Mouse (Mus musculus) liver, postnatal 0 days (tissue): ENCODE data around the gene Lcmt1. TPM values are rescaled to one million over a fixed set of nuclear protein-coding genes. Genes with fewer than 3 reads are reported as not detected.
A peak's percentile ranks its signal among the peaks of the same experiment; 100 is the strongest.

Experiments used
- ATAC-seq: fragments of 200-750 bp; cut with Nextera tagmentation; 2 replicates; pipeline ENCODE4 v1.8.0; 2017; ENCODE audit warnings: mild to moderate bottlenecking, moderate library complexity
- DNase-seq: peaks from one replicate; pipeline ENCODE4 v3.0.0-alpha.2; 2016
- H3K27ac ChIP-seq: fragments of 300-500 bp; sonication (generic); 2 replicates; pipeline ENCODE4 v1.5.1; 2014; ENCODE audit warnings: antibody characterized with exemption, moderate library complexity, mild to moderate bottlenecking, low read depth
- H3K27me3 ChIP-seq: fragments of 300-500 bp; sonication (generic); 2 replicates; pipeline ENCODE4 v1.6.1; 2014; ENCODE audit warnings: low read length, control low read depth, mixed read lengths; ENCODE audit not compliant: insufficient read depth
- H3K36me3 ChIP-seq: fragments of 300-500 bp; sonication (generic); replicated peaks from 2 replicates; pipeline ENCODE4 v1.6.1; 2014; ENCODE audit warnings: mild to moderate bottlenecking, control low read depth, low read length, moderate library complexity, mixed read lengths; ENCODE audit not compliant: insufficient read depth
- H3K4me1 ChIP-seq: fragments of 300-500 bp; sonication (generic); 2 replicates; pipeline ENCODE4 v1.6.1; 2014; ENCODE audit warnings: antibody characterized with exemption, mild to moderate bottlenecking, control low read depth; ENCODE audit not compliant: insufficient read depth
- H3K4me2 ChIP-seq: fragments of 300-500 bp; sonication (generic); 2 replicates; pipeline ENCODE4 v1.6.1; 2014; ENCODE audit warnings: low read depth, mild to moderate bottlenecking, low read length, moderate library complexity, mixed read lengths
- H3K4me3 ChIP-seq: fragments of 300-500 bp; sonication (generic); 2 replicates; pipeline ENCODE4 v1.5.1; 2014; ENCODE audit warnings: low read depth, low read length
- H3K9ac ChIP-seq: fragments of 300-500 bp; sonication (generic); replicated peaks from 2 replicates; pipeline ENCODE4 v1.6.1; 2014; ENCODE audit warnings: mild to moderate bottlenecking, moderate library complexity
- H3K9me3 ChIP-seq: fragments of 300-500 bp; sonication (generic); 2 replicates; pipeline ENCODE4 v1.6.1; 2016; ENCODE audit warnings: mild to moderate bottlenecking, control low read depth, low read length, mixed read lengths
- CTCF ChIP-seq: sonication (generic); IDR thresholded peaks from 2 replicates; pipeline ENCODE4 v1.5.1; 2016; ENCODE audit warnings: antibody characterized with exemption, low read depth
- EP300 ChIP-seq: IDR thresholded peaks from 2 replicates; pipeline ENCODE4 v1.6.1; 2016; ENCODE audit warnings: antibody characterized with exemption, low read depth, mild to moderate bottlenecking
- WGBS: fragments of 180-500 bp; shearing (Covaris S2); extraction: QIAGEN DNeasy Blood & Tissue Kit; methylation state at CpG from one replicate; pipeline ENCODE4 v1.1.7; 2014; ENCODE audit not compliant: insufficient replicate concordance; 5-methylcytosine and 5-hydroxymethylcytosine counted together
- polyA plus RNA-seq: library from polyadenylated mRNA; unstranded; fragments of >200 nt; fragmentation: Nextera tagmentation; extraction: Ambion mirVana; gene quantifications from 2 replicates; pipeline ENCODE4 v1.2.1, GENCODE M21; 2015

Lcmt1 gene
- polyA plus RNA-seq, 1 experiment from 2014 or later = 10.8 TPM

- no peaks in the 10 kb centered on the region; the same call in 1 of the 2 replicates for H3K4me1 ChIP-seq
- DNase-seq = no peak
- H3K9ac ChIP-seq = no peak overlapping the region
- H3K4me3 ChIP-seq = no peak overlapping the region
- H3K27ac ChIP-seq = no peak overlapping the region
- no peaks in the 10 kb centered on the region for H3K27me3 ChIP-seq
- no peak overlapping the region for H3K4me2 ChIP-seq
- H3K9me3 ChIP-seq = no peaks in the 10 kb centered on the region
- no peak for ATAC-seq
- no peaks in the 10 kb centered on the region for H3K36me3 ChIP-seq
- no peak for TF ChIP-seq CTCF
- TF ChIP-seq EP300 = no peak
- WGBS = 86% methylated on average over 3 of the region's 3 CpGs
These were observed 42.6 kb downstream of the Lcmt1 start for GRCm38 (mm10) chr7:123412143-123412542.

GRCm38 (mm10) chr7:123416803-123417202, 47.2 kb downstream of the Lcmt1 start:
- Histone ChIP-seq H3K4me1 (peaks cover 7% of the 10 kb centered on the region), H3K27me3 (no peaks in the 10 kb centered on the region), H3K27ac (no peak overlapping the region; the same call in 1 of the 2 replicates), H3K36me3 (0 out of 2 replicates have a peak, but pooled peaks cover 3% of the 10 kb centered on the region), H3K9ac (no peak overlapping the region), H3K4me2 (no peak overlapping the region), H3K9me3 (no peaks in the 10 kb centered on the region), H3K4me3 (no peak overlapping the region)
- TF ChIP-seq EP300 = no peak
- TF ChIP-seq CTCF = no peak
- WGBS = 75% methylated on average over 4 of the region's 4 CpGs
- DNase-seq (no peak), ATAC-seq (peak; percentile 69)

- peaks cover 7% of the 10 kb centered on the region for H3K4me1 ChIP-seq
- DNase-seq (no peak), ATAC-seq (no peak)
- H3K36me3 ChIP-seq = peaks cover 7% of the 10 kb centered on the region; the same call in 1 of the 2 replicates
- no peaks in the 10 kb centered on the region for H3K27me3 ChIP-seq
- no peak overlapping the region for H3K4me2 ChIP-seq
- TF ChIP-seq EP300 (no peak), CTCF (no peak)
- no peaks in the 10 kb centered on the region for H3K9me3 ChIP-seq
- H3K27ac ChIP-seq = peak overlapping the region; percentile 60; the same call in 1 of the 2 replicates
- H3K4me3 ChIP-seq = no peak overlapping the region
- 78% methylated on average over 3 of the region's 3 CpGs for WGBS
- no peak overlapping the region for H3K9ac ChIP-seq
These were observed 48.1 kb downstream of the Lcmt1 start for GRCm38 (mm10) chr7:123417661-123418060.

- TF ChIP-seq CTCF (no peak), EP300 (0 out of 2 replicates have a peak, but pooled peaks have one; percentile 35)
- ATAC-seq = peak; percentile 87
These were observed 50.4 kb downstream of the Lcmt1 start for GRCm38 (mm10) chr7:123419984-123420383.

GRCm38 (mm10) chr7:123421958-123422357, 52.4 kb downstream of the Lcmt1 start:
- no peak for TF ChIP-seq EP300
- no peak for TF ChIP-seq CTCF
- Histone ChIP-seq H3K4me2 (no peak overlapping the region), H3K9me3 (no peaks in the 10 kb centered on the region), H3K36me3 (peaks cover 7% of the 10 kb centered on the region; the same call in 1 of the 2 replicates), H3K27ac (peak overlapping the region; percentile 64; the same call in 1 of the 2 replicates), H3K9ac (no peak overlapping the region), H3K4me1 (peaks cover 7% of the 10 kb centered on the region), H3K27me3 (no peaks in the 10 kb centered on the region), H3K4me3 (no peak overlapping the region)
- 72% methylated on average over 3 of the region's 3 CpGs for WGBS
- DNase-seq (no peak), ATAC-seq (no peak)

More at GRCm38 (mm10) chr7:123419984-123420383, 50.4 kb downstream of the Lcmt1 start:
- no peaks in the 10 kb centered on the region for H3K27me3 ChIP-seq
- WGBS = 56% methylated on average over 4 of the region's 4 CpGs
- peaks cover 7% of the 10 kb centered on the region for H3K4me1 ChIP-seq
- H3K9me3 ChIP-seq = no peaks in the 10 kb centered on the region
- peak; percentile 56 for DNase-seq
- peaks cover 7% of the 10 kb centered on the region; the same call in 1 of the 2 replicates for H3K36me3 ChIP-seq
- H3K27ac ChIP-seq = peak overlapping the region; percentile 85
- H3K4me2 ChIP-seq = no peak overlapping the region
- no peak overlapping the region for H3K4me3 ChIP-seq
- no peak overlapping the region for H3K9ac ChIP-seq

GRCm38 (mm10) chr7:123424281-123424680, 54.7 kb downstream of the Lcmt1 start:
- Histone ChIP-seq H3K4me1 (peaks cover 9% of the 10 kb centered on the region), H3K9ac (no peak overlapping the region), H3K9me3 (no peaks in the 10 kb centered on the region), H3K27ac (no peak overlapping the region), H3K27me3 (no peaks in the 10 kb centered on the region), H3K36me3 (peaks cover 11% of the 10 kb centered on the region; the same call in 1 of the 2 replicates), H3K4me2 (no peak overlapping the region), H3K4me3 (no peak overlapping the region)
- no peak for ATAC-seq
- no peak for TF ChIP-seq CTCF
- no peak for TF ChIP-seq EP300
- 84% methylated on average over 6 of the region's 6 CpGs for WGBS
- no peak for DNase-seq
